Mouse (Mus musculus) mouse trophoblast stem cell (cell line): ENCODE results near the gene Nudt4.

Experiments
- in situ Hi-C, 2 experiments: fragments of 300-500 bp; cut with MseI, MboI; formaldehyde crosslinking; loops; 2 replicates in 1 of 2; 3 replicates in 1 of 2; pipeline ENCODE4 v1.15.1; 2025

Gene Nudt4

GRCm38 (mm10) chr10:95539841-95540240 is 24.1 kb downstream of the Nudt4 start:
- in situ Hi-C loops: no loop called here

GRCm38 (mm10) chr10:95539260-95539659 is 24.7 kb downstream of the Nudt4 start:
- in situ Hi-C loops: no loop called here

GRCm38 (mm10) chr10:95536222-95536541 is 27.8 kb downstream of the Nudt4 start:
- in situ Hi-C loops: no loop called here

- in situ Hi-C loops: no loop called here
These were observed 28.3 kb downstream of the Nudt4 start for GRCm38 (mm10) chr10:95535399-95536221.

- in situ Hi-C loops: no loop called here
These were observed 30.6 kb downstream of the Nudt4 start for GRCm38 (mm10) chr10:95533382-95533781.

- in situ Hi-C loops: no loop called here
These were observed 31.0 kb downstream of the Nudt4 start for GRCm38 (mm10) chr10:95532916-95533315.

- in situ Hi-C loops: no loop called here
These were observed 33.3 kb downstream of the Nudt4 start for GRCm38 (mm10) chr10:95530551-95531121.

GRCm38 (mm10) chr10:95526495-95527122 is 37.3 kb downstream of the Nudt4 start:
- in situ Hi-C loops: no loop called here

GRCm38 (mm10) chr10:95525871-95526270 is 38.1 kb downstream of the Nudt4 start:
- in situ Hi-C loops: no loop called here

GRCm38 (mm10) chr10:95525037-95525675 is 38.8 kb downstream of the Nudt4 start:
- in situ Hi-C loops: no loop called here

- in situ Hi-C loops: no loop called here
These were observed 46.3 kb downstream of the Nudt4 start for GRCm38 (mm10) chr10:95517656-95518055.

- in situ Hi-C loops: no loop called here
These were observed 48.5 kb downstream of the Nudt4 start for GRCm38 (mm10) chr10:95515293-95515931.

GRCm38 (mm10) chr10:95514656-95515292 is 49.2 kb downstream of the Nudt4 start, which contains the start of gene Ube2n:
Gene Ube2n (plus strand): TSS chr10:95515145.
- in situ Hi-C loops: no loop called here

- in situ Hi-C loops: no loop called here
These were observed 50.0 kb downstream of the Nudt4 start for GRCm38 (mm10) chr10:95513768-95514556.

- in situ Hi-C loops: no loop called here
These were observed 51.3 kb downstream of the Nudt4 start for GRCm38 (mm10) chr10:95512635-95513034.

- in situ Hi-C loops: no loop called here
These were observed 54.7 kb downstream of the Nudt4 start for GRCm38 (mm10) chr10:95509263-95509662.

GRCm38 (mm10) chr10:95508793-95509192 is 55.2 kb downstream of the Nudt4 start:
- in situ Hi-C loops: no loop called here

- in situ Hi-C loops: no loop called here
These were observed 55.8 kb downstream of the Nudt4 start for GRCm38 (mm10) chr10:95508126-95508525.

GRCm38 (mm10) chr10:95504341-95504740 is 59.6 kb downstream of the Nudt4 start:
- in situ Hi-C loops: no loop called here

- in situ Hi-C loops: no loop called here
These were observed 60.3 kb downstream of the Nudt4 start for GRCm38 (mm10) chr10:95503443-95504235.
